Mouse (Mus musculus): Measurements from ENCODE around the gene Slc41a2. TPM values are rescaled to one million over a fixed set of nuclear protein-coding genes. Genes with fewer than 3 reads are reported as not detected.
A peak's percentile ranks its signal among the peaks of the same experiment; 100 is the strongest.

The Slc41a2 gene
- polyA plus RNA-seq, 1 experiment from 2014 or later, result 0.76 TPM

GRCm38 (mm10) chr10:83242106-83242686 lies 95.5 kb downstream of the Slc41a2 start:
- no peak overlapping the region for H3K9ac ChIP-seq (replicated peaks)
- no peaks in the 10 kb centered on the region for H3K9me3 ChIP-seq (ENCODE audit: low read length)
- H3K27ac ChIP-seq (ENCODE audit: low read depth), result no peak overlapping the region
- peaks cover 3% of the 10 kb centered on the region; the same call in 1 of the 2 replicates for H3K4me1 ChIP-seq (ENCODE audit: insufficient read depth)
- ATAC-seq (no peak), DNase-seq (no peak)
- 65% methylated on average over 11 of the region's 11 CpGs for WGBS (ENCODE audit: insufficient replicate concordance)
- no peaks in the 10 kb centered on the region for H3K36me3 ChIP-seq (replicated peaks; ENCODE audit: insufficient read depth, low read length)
- TF ChIP-seq CTCF (IDR thresholded peaks at IDR 0.05; ENCODE audit: low read depth), result no peak
- H3K4me3 ChIP-seq (ENCODE audit: low read depth, low read length), result no peak overlapping the region
- no peak overlapping the region for H3K4me2 ChIP-seq (ENCODE audit: low read depth, low read length)
- H3K27me3 ChIP-seq (ENCODE audit: insufficient read depth, low read length), result no peaks in the 10 kb centered on the region

- no peak for ATAC-seq
- no peak overlapping the region for H3K4me3 ChIP-seq (ENCODE audit: low read depth, low read length)
- H3K27ac ChIP-seq (ENCODE audit: low read depth), result no peak overlapping the region
- DNase-seq, result no peak
- no peak overlapping the region for H3K9ac ChIP-seq (replicated peaks)
- no peaks in the 10 kb centered on the region for H3K36me3 ChIP-seq (replicated peaks; ENCODE audit: insufficient read depth, low read length)
- H3K4me1 ChIP-seq (ENCODE audit: insufficient read depth), result peaks cover 3% of the 10 kb centered on the region; the same call in 1 of the 2 replicates
- H3K9me3 ChIP-seq (ENCODE audit: low read length), result no peaks in the 10 kb centered on the region
- H3K27me3 ChIP-seq (ENCODE audit: insufficient read depth, low read length), result no peaks in the 10 kb centered on the region
- WGBS (ENCODE audit: insufficient replicate concordance), result 48% methylated on average over 4 of the region's 4 CpGs
- TF ChIP-seq CTCF (IDR thresholded peaks at IDR 0.05; ENCODE audit: low read depth) (no peak), EP300 (IDR thresholded peaks at IDR 0.05; ENCODE audit: low read depth) (no peak)
- no peak overlapping the region for H3K4me2 ChIP-seq (ENCODE audit: low read depth, low read length)
Observed at GRCm38 (mm10) chr10:83234391-83234790, 103.3 kb downstream of the Slc41a2 start.

- peaks cover 3% of the 10 kb centered on the region; the same call in 1 of the 2 replicates for H3K4me1 ChIP-seq (ENCODE audit: insufficient read depth)
- H3K4me2 ChIP-seq (ENCODE audit: low read depth, low read length), result no peak overlapping the region
- 33% methylated on average over 3 of the region's 3 CpGs for WGBS (ENCODE audit: insufficient replicate concordance)
- no peaks in the 10 kb centered on the region for H3K27me3 ChIP-seq (ENCODE audit: insufficient read depth, low read length)
- no peaks in the 10 kb centered on the region for H3K36me3 ChIP-seq (replicated peaks; ENCODE audit: insufficient read depth, low read length)
- TF ChIP-seq CTCF (IDR thresholded peaks at IDR 0.05; ENCODE audit: low read depth) (no peak), EP300 (IDR thresholded peaks at IDR 0.05; ENCODE audit: low read depth) (no peak)
- no peak overlapping the region for H3K27ac ChIP-seq (ENCODE audit: low read depth)
- no peak for DNase-seq
- no peak overlapping the region for H3K9ac ChIP-seq (replicated peaks)
- ATAC-seq, result no peak
- H3K4me3 ChIP-seq (ENCODE audit: low read depth, low read length), result no peak overlapping the region
- no peaks in the 10 kb centered on the region for H3K9me3 ChIP-seq (ENCODE audit: low read length)
Observed at GRCm38 (mm10) chr10:83233967-83234366, 103.7 kb downstream of the Slc41a2 start.

- no peaks in the 10 kb centered on the region for H3K9me3 ChIP-seq (ENCODE audit: low read length)
- 42% methylated on average over 4 of the region's 4 CpGs for whole genome bisulfite sequencing (ENCODE audit: insufficient replicate concordance)
- H3K36me3 ChIP-seq (replicated peaks; ENCODE audit: insufficient read depth, low read length), result no peaks in the 10 kb centered on the region
- no peaks in the 10 kb centered on the region for H3K27me3 ChIP-seq (ENCODE audit: insufficient read depth, low read length)
- H3K4me1 ChIP-seq (ENCODE audit: insufficient read depth), result no peaks in the 10 kb centered on the region
- no peak overlapping the region for H3K9ac ChIP-seq (replicated peaks)
- no peak overlapping the region for H3K27ac ChIP-seq (ENCODE audit: low read depth)
- H3K4me3 ChIP-seq (ENCODE audit: low read depth, low read length), result no peak overlapping the region
- TF ChIP-seq EP300 (IDR thresholded peaks at IDR 0.05; ENCODE audit: low read depth), result no peak
- TF ChIP-seq CTCF (IDR thresholded peaks at IDR 0.05; ENCODE audit: low read depth), result no peak
- H3K4me2 ChIP-seq (ENCODE audit: low read depth, low read length), result no peak overlapping the region
- no peak for ATAC-seq
- DNase-seq, result no peak
Observed at GRCm38 (mm10) chr10:83228626-83229025, 109.1 kb downstream of the Slc41a2 start.

- peak; percentile 67 for TF ChIP-seq CTCF (IDR thresholded peaks at IDR 0.05; ENCODE audit: low read depth)
- TF ChIP-seq EP300 (IDR thresholded peaks at IDR 0.05; ENCODE audit: low read depth), result no peak
Observed at GRCm38 (mm10) chr10:83224999-83225398, 112.7 kb downstream of the Slc41a2 start.

GRCm38 (mm10) chr10:83220847-83221246 lies 116.8 kb downstream of the Slc41a2 start:
- TF ChIP-seq EP300 (IDR thresholded peaks at IDR 0.05; ENCODE audit: low read depth) (no peak), CTCF (IDR thresholded peaks at IDR 0.05; ENCODE audit: low read depth) (no peak)
- no peaks in the 10 kb centered on the region for H3K27me3 ChIP-seq (ENCODE audit: insufficient read depth, low read length)
- H3K27ac ChIP-seq (ENCODE audit: low read depth), result no peak overlapping the region
- 53% methylated on average over 3 of the region's 3 CpGs for WGBS (ENCODE audit: insufficient replicate concordance)
- no peaks in the 10 kb centered on the region for H3K4me1 ChIP-seq (ENCODE audit: insufficient read depth)
- H3K4me2 ChIP-seq (ENCODE audit: low read depth, low read length), result no peak overlapping the region
- ATAC-seq, result no peak
- no peak for DNase-seq
- H3K9ac ChIP-seq (replicated peaks), result no peak overlapping the region
- H3K9me3 ChIP-seq (ENCODE audit: low read length), result no peaks in the 10 kb centered on the region
- no peak overlapping the region for H3K4me3 ChIP-seq (ENCODE audit: low read depth, low read length)
- H3K36me3 ChIP-seq (replicated peaks; ENCODE audit: insufficient read depth, low read length), result no peaks in the 10 kb centered on the region

More at GRCm38 (mm10) chr10:83224999-83225398, 112.7 kb downstream of the Slc41a2 start:
- Histone ChIP-seq H3K9ac (replicated peaks) (no peak overlapping the region), H3K4me3 (ENCODE audit: low read depth, low read length) (no peak overlapping the region), H3K36me3 (replicated peaks; ENCODE audit: insufficient read depth, low read length) (no peaks in the 10 kb centered on the region), H3K27me3 (ENCODE audit: insufficient read depth, low read length) (no peaks in the 10 kb centered on the region), H3K27ac (ENCODE audit: low read depth) (no peak overlapping the region), H3K4me2 (ENCODE audit: low read depth, low read length) (no peak overlapping the region), H3K4me1 (ENCODE audit: insufficient read depth) (no peaks in the 10 kb centered on the region), H3K9me3 (ENCODE audit: low read length) (no peaks in the 10 kb centered on the region)
- DNase-seq, result peak; percentile 45
- ATAC-seq, result no peak
- 49% methylated on average over 3 of the region's 3 CpGs for WGBS (ENCODE audit: insufficient replicate concordance)

Measured in liver, postnatal 0 days (tissue).